Mouse (Mus musculus) left cerebral cortex, adult 18-20 months (tissue): Measurements from ENCODE around the gene Cav2. TPM values are rescaled to one million over a fixed set of nuclear protein-coding genes. Genes with fewer than 3 reads are reported as not detected.
A peak's percentile ranks its signal among the peaks of the same experiment; 100 is the strongest.

Experiments
- DNase-seq, 2 experiments: peaks; one replicate each; pipeline ENCODE4 v3.0.0; 2021 to 2022; ENCODE audit warnings: low spot score in 2 of 2, mixed read lengths in 1 of 2
- long read RNA-seq, 2 experiments: library from polyadenylated mRNA; stranded (forward); transcript quantifications; one replicate each; pipeline ENCODE4 v2.0.0; 2021
- total RNA-seq, 2 experiments: library from RNA; stranded (reverse); gene quantifications; 2 replicates each; pipeline ENCODE4 v1.2.3; 2021

The Cav2 gene
- 10 to 100 TPM; 32.2 to 36.7 TPM for total RNA-seq
- long read RNA-seq, experiment 1, transcript Cav2-201 (3 exons, 2,733 nt) = major isoform, 113 of 118 reads
- long read RNA-seq, experiment 1, partial matches to known transcripts = 3 of 118 reads
- long read RNA-seq, experiment 1, other reads (novel, unspliced or antisense) = 1 of 118 reads
- long read RNA-seq, experiment 2, transcript Cav2-201 (3 exons, 2,733 nt) = major isoform, 81 of 83 reads
- long read RNA-seq, experiment 2, partial matches to known transcripts = 1 of 83 reads
- long read RNA-seq, experiment 2, other reads (novel, unspliced or antisense) = 1 of 83 reads

DNA sequence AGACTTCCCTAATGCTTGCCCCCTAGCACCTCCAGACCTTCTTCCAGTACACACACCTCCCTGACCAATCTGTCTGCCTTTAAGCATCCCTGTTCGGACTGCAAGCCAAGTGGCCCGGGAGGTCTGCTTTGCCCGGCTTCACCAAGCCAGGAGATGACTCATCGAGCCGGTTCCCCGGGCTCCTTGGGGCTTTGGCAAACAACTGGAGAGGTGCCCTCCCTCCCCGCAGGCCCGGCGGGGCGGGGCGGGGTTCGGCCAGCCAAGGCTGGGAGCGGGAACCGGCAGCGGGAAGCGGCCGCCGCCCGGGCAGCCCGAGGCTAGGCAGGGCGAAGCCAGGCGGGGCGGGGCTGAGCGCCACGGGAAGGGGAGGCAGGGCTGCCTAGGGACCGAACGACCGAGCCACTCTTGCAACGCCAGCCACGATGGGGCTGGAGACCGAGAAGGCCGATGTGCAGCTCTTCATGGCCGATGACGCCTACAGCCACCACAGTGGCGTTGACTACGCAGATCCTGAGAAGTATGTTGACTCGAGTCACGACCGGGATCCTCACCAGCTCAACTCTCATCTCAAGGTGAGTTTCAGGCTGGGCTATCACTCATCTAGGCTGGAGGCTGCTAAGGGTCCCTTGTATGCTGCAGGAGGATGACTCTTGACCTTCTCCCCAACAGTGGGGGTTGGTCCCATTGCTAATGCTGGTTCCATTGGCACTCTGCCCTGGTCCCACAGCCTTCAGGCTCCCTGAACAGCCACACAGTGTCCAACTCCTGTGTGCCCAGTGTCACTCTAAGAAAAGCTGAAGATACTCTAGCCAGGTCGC lies at the start of gene Cav2:
Gene Cav2, plus strand, starts transcription at position 247 of the 818 bp plus-strand sequence.
- DNase-seq = peak; percentile 59 to 66

DNA sequence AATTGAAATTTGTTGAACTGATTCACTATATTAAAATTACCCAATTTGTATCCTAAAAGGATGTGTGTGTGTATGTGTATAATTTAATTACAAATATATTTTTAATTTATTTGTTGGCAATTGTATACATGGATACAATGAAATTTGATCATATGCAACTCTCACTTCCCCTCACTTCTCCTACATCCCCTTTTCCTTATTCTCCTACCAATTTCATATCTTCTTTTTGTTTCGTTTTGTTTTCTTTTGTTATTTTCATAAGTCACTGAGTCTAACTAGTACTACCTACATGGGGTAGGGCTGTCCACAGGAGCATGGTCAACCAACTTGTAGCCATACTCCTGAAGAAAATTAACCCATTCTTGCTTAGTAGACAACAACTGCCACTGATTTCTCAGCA lies 41.3 kb upstream of the Cav2 start:
- no peak for DNase-seq

DNA sequence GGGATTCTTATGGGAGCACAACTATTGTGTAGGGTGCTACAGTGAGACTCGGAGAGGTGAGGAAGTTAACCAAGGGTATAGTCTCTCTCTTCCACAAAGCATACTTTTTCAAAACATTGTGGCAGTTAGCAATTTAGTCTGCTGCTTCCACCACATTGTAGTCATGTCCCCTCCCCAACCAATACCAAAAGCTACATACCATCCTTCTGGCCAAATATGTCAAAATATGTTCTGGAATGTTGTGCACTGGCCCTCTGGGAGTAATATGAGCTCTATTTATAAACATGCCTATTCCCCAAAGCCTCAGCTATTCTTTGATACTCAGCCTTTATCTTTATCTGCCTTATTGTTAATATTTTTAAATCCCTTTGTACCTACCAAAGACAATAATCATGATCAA lies 40.0 kb upstream of the Cav2 start:
- no peak for DNase-seq

DNA sequence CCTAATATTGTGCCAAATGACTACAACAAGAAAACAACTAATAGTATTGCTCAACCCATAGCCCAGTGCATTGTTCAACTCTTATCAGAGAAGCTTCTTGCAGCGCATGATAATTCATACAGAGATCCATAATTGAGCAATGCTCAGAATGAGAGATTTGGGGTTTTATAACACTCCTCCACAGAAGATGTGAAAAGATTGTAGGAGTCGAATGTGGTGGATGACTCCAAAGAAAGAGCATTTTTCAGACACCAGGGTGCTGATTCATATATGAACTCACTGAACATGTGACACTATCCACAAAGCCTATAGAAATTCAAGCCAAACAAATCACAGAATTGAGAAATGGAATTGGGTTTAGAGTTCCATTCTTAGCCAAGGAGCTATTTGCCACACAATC lies 34.0 kb upstream of the Cav2 start:
- no peak for DNase-seq

DNA sequence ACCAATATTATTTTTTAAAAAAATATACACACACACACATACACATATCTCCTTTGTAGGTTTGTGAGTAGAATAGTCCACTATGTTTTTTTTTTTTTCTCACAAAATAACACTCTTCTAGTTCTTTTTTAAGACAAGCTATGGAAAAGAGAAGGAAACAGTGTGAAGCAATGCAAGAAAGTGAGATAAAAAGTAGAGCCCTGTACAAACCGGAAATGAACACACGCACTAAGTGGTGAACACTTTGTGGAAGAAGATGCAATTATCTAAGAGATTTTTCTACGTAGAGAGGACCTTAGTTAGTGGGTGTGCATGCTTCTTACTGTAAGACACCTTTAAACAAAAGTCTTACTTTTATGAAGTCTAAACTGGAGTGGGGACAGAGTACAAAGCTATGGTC lies 33.3 kb upstream of the Cav2 start:
- no peak for DNase-seq

DNA sequence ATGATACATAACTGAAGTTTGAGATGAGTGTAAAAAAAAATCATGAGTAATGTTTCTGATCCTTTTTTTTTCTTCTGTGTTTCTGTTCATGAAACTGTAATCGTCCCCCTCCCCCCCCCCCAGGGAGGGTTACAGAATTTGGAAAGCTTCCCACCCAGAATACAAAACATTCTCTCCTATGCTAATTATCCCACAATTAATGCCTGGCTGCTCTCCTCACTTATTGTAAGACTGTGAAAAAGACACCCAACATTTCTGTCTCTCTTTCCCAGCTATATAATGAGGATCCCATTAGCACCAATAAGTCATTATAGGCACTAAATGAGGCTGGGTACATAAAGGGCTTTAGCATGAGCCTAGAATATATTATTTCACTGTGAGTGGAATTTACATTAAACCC lies 32.7 kb upstream of the Cav2 start:
- DNase-seq = no peak

DNA sequence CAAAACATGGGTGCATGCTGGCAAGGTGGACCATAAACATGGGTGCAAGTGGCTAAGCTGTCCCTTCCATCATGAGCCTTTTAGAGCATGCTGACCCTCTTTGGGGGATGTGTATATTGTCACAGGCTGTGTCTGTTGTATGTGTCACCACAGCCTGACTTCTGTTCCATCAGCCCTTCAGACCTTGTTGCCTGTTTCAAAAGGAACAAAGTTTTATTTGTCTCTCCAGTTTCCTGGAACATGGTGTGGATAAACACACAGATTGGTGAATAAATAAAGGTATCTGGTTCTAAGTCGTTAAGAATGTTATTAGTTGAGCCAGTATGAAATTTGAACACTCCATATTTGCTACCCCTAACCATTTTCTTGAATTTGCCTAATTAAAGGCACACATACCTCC lies 29.0 kb upstream of the Cav2 start:
- DNase-seq = no peak

DNA sequence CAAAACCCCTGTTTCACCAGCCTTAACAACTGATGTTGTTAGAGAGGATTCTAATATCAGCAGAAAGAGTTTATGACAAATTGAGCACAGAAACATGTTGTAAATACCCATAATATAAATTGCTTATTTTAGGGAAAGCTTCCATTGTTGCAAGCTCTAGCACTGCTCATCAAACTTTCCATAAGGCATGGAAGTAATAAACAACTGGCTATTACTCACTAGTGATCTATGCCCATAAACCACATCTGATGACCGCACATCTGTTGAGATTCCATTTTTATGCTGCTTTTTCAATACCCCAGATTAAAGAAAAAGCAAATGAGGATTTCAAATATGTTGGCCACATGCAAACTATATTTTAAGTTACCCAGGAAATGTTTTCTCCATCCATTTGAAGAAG lies 22.8 kb upstream of the Cav2 start:
- DNase-seq = no peak

DNA sequence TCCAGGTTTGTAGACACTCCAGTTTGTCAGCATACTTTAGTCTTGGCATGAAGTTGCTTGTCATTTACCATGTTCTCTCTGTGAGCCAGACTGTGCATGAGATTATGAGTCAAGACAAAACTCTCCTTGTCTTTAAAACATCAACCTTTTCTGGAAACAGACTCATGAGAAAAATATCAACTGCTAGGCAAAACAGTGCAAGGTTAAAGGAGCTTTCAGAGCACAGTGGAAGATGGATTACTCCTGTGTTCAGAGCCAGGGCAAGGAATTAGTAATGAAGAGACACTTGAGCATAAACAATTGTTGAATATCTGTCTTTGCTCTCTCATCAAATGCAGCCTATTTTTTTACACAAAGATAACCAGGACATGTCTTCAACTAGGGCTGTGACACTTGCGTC lies 22.1 kb upstream of the Cav2 start:
- DNase-seq = no peak

DNA sequence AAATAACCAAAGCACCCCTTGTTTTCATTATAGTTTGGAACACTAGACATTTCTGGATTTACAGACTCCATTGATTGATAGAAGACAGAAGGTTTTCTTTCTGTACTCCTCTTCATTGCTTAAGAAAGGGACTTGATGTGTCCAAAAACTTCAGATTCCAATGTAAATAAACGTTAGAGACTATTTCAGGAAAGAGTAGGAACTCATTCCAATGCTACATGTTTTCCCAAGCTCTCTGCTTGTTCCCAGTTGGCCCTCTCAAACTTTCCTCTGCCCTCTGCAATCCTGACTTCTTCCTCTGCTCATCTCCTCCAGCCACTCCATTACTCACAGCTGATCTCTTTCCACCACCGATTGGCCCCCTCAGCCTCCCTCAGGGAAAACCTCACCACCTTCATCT lies 18.2 kb upstream of the Cav2 start:
- no peak for DNase-seq

DNA sequence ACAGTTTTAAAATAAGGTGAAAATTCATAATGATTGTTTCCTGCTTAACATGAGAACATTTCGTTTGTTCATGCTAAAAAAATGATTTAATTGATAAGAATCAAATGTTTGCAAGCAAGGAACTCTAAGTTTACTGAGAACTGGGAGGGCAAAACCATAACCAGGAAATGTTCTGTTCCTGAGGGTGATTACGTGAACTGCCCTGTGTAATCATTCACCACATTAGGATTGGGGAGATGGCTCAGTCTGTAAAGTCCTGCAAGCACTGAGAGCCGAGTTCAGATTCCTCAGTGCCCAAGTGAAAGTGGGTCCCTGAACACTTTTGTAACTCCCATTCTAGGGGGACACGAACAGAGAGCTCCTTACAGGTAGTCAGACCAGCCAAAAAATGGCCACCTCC lies 15.9 kb upstream of the Cav2 start:
- no peak for DNase-seq

DNA sequence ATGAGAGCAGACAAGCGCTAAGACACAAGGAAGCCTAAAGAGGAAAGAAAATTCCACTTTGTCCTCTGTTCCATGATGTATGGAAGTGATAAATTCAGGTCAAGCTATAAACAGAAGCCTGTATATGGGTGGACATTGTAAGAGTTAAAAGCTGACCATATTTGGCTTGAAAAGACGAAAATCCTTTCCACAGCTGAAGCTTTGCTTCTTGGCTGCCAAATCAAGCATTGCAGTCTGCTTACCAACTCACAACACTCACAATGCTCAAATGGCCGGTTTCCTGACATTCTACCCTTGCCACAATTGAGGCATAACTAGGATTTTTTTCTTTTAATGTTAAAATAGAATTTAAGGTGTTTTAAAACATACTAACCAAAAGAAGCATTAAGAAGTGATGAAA lies 14.5 kb upstream of the Cav2 start:
- no peak for DNase-seq

DNA sequence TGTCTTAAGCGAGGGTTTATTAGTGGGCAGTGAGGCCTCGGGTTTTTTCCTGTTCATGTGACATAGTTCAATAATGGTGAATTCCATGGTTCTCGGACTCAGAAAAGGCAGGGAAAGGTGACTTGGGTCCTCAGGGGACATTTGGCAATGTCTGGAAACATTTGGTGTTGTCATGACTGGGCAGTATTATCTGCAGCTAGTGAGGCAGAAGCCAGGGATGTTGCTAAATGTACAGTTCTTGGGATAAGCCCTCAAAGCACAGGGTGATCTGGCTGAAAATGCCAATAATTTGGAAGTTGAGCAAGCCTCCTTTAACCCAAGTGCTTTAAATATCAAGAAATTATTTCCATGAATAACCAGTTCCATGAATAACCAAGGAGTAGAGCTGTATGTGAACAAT lies 2.6 kb upstream of the Cav2 start:
- no peak for DNase-seq

DNA sequence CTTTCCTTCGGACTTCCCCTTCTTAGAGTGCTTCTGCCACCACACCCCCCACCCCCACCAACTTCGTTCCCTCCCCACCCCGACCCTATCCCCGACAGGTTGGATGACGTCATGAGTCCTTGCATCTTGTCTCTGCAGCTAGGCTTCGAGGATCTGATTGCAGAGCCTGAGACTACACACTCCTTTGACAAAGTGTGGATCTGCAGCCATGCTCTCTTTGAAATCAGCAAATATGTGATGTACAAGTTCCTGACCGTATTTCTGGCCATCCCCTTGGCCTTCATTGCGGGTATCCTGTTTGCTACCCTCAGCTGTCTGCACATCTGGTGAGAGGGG lies 740 bp downstream of the Cav2 start:
- peak in 1 of 2 experiments; percentile 9 for DNase-seq

DNA sequence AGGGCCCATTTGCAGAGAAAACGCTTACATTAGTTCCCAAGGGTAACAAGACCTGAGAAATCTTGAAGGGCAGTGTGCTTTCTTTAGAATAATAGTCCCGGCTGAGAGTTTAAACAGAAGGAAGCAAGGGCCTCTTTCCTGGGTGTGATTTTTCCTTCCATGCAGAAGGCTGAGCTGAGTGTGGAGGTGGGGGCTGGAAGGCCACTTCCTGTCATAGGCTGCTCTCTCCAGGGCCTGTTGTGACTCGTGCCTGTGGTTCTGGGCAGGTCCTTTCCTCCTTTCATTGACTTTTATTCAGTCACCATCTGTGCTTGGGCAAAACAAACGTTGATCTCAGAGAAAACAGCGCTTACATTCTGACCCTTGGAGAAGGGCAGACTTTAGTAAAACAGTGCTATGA lies 1.2 kb downstream of the Cav2 start:
- no peak for DNase-seq

DNA sequence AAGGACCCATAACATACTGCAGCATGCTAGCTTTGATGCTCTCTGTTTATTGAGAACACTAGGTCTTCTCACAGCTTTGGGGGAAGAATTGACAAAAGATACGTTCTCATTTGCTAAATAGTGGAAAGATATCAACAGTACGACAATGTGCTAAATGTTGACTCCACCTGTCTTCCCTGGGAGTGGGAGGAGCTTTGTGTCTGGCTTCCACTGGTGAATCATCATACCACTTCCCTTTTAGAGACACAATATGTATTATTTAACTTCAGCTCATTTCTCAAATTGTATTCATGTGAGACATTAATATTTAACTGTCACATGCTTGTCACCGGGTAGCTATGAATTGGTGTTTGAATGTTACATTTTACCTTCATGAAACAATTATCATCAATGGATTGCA lies 2.8 kb downstream of the Cav2 start:
- no peak for DNase-seq

DNA sequence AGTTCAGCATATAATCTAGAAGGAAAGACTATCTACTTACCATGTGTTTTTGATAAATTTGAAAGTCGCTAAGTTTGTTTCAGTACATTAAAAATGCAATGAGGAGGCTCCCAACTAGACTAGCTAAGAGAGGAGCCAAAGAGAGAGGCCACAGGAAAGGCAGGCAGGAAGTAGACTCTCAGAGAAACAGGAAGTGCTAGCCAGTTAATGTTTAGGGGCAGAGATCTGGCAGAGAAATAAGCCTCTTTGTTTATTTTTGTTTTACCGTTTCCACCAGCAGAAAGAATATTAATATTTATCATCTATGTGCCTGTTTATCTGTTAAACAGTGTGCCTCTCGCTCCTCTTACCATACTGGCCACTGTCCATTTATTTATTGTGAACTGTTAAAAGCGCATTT lies 5.4 kb downstream of the Cav2 start:
- no peak for DNase-seq

DNA sequence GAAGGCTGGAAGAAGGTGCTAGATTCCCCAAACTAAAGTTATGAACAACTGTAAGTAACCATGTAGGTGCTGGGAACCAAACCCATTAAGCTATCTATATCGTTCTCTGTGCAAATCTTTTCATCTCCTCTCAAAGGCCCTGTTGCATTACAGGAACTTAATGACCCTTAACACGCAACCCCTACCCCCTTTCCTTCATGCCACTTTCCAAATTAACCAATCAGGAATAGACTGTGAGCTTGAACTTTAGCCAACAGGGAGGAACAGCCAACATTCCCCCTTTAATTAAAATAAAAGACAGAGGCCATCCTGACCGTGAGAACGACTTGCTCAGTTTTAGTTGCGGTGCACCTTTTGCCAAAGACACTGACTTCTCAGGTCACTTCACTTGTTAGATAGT lies 14.1 kb downstream of the Cav2 start:
- DNase-seq = no peak

DNA sequence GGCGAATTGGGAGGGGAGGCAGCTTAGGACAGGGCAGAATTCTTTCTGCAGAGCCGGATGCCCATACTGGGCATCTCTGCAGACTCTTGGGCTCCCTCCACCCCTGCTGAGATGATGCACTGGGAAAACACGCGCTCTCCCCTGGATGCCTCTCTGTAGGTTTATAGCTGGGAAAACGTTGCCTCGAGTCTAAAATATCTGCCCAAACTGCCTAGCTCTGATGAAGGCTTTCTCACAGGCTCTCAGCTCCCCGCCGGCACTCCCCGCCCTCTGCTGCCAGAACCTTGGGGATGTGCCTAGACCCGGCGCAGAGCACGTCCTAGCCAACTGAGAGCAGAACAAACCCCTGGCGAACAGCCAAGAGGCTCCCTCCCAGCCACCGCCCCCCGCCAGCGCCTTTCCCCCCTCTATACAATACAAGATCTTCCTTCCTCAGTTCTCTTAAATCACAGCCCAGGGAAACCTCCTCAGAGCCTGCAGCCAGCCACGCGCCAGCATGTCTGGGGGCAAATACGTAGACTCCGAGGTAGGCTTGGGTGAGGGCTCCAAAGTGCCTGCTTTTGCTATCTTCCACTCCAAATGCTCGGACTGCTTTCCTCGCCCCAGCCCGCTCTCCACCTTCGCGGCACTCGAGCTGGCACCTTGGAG lies 25.1 kb downstream of the Cav2 start, which contains the start of gene Cav1:
Gene Cav1, plus strand, starts transcription at position 382 of the 648 bp plus-strand sequence.
- DNase-seq = peak; percentile 60 to 75

DNA sequence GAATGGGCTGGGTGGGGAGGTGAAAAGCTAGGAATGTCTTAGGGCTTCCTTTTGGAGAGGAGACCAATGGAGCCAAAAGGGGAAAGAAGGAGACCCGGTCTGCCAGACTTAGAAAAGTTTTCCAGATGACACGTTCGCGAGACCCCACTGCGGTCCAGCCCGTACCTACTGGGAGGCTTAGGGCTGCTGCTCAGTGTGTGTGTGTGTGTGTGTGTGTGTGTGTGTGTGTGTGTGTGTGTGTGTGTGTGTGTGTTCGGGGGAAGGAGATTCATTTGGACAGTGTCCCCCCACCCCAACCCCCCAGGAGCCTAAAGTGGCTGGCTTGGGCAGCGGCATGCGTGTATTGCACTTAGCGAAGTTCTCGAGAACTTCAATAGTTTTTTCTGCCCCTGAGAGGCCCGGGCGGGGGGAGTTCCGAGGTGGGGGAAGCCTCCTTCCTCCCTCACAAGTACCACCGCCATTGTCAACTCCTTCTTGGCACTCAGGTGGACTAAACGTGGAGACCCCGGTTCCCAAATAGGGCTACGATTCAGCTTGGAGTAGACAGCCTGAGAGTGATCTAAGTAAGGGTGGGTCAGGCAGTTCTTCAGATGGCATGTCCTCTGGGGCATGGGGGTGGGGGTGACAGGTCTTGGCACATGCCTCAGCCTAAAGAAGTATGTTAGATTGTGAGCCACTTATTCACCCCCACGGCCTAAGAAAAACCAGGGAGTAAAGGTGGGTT lies 25.8 kb downstream of the Cav2 start:
- DNase-seq = no peak

DNA sequence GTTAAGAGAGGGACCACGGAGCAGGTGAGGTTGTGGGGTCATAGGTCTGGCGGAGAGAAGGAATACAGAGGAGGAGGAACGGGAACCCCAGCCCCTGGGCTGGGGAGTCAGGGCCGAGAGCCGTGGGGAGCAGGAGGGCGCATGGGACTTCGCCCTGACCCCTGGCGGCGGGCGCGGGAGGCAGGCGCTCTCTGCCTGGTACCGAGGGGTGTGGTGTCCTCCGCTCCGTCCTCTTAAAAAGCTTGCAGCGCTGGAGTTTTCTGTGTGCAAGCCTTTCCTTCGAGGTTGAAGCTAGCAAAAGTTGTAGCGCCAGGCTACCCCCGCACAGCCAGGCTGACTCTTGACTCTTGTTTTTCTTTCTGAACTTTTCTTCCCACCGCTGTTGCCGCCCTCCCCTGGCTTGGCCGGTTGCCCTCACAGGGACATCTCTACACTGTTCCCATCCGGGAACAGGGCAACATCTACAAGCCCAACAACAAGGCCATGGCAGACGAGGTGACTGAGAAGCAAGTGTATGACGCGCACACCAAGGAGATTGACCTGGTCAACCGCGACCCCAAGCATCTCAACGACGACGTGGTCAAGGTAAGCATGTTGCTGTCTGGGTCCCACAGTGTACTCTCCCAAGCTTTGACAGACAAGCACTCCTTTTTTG lies 26.6 kb downstream of the Cav2 start:
- DNase-seq = peak; percentile 37 to 38
